Mouse (Mus musculus) urinary bladder, postnatal 36 days (tissue): ENCODE measurements around the gene Gm364.
A peak's percentile ranks its signal among the peaks of the same experiment; 100 is the strongest.

Source experiments
- DNase-seq, 2 experiments: peaks; one replicate each; pipeline ENCODE4 v3.0.0; 2022; ENCODE audit warnings: low spot score in 2 of 2, mixed read lengths in 1 of 2

Gm364 gene

DNA sequence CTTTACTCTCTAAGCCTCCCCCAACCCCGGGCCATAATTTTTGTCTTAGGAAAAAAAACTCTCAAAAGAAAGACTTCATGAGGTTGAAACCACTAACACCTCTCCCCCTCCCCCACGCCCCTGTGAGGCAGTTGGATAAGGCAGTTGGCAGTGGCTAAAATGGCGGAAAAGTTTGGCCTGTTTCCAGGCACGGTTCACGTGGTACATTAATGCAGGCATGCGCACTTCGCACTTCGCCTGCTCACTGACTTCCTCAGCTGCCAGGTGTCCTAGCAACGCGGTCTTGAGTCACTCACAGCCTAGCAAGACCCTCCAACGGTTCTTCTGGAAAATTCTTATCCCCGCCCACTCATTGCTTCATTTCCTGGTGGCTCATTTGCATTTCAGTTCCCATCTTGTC, at the start of gene Gm364:
Gm364 (plus strand) TSS at position 386 of the 400 bp plus-strand sequence.
- no peak for DNase-seq

DNA sequence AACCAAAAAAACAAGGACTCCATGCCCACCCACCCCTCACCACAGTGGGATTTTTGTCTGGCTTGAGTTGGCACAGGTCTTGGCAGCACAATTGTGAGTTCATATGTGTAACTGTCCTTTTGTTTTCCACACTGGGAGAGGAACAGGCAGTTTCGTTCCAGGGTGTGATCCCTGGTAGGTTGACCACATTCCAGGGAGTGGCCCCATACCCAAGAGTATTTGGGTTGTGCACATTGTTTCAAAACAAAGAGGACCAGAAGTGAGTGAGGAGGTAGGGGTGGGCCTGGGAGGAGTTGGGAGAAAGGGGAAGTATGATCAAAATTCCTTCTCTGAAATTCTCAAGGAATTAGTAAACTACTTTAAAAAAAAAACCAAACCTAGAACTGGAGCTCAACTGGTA, 49.6 kb upstream of the Gm364 start:
- no peak for DNase-seq

GRCm38 (mm10) chrX:57364891-57365569, 43.9 kb upstream of the Gm364 start:
- no peak for DNase-seq

- no peak for DNase-seq
Observed at GRCm38 (mm10) chrX:57372965-57373364, 36.0 kb upstream of the Gm364 start.

- no peak for DNase-seq
Observed at GRCm38 (mm10) chrX:57373543-57373942, 35.4 kb upstream of the Gm364 start.

DNA sequence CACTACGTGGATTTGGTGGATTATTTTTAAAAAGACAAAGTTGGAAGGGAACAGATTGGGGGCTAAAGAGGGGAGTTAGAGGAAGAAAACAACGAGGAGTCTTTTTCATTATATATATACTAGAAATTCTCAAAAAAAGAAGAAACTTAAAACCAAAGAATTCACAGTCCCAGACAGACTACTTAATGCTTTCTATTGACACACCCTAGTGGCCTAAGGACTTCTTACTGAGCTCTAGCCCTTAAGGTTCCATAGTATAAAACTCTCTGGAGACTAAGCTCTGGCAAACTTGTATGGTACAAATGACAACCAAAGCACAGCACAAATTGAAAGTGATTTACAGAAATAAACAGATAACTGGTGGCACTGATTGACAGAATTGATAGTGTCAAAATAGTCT, 34.9 kb upstream of the Gm364 start:
- DNase-seq = no peak

DNA sequence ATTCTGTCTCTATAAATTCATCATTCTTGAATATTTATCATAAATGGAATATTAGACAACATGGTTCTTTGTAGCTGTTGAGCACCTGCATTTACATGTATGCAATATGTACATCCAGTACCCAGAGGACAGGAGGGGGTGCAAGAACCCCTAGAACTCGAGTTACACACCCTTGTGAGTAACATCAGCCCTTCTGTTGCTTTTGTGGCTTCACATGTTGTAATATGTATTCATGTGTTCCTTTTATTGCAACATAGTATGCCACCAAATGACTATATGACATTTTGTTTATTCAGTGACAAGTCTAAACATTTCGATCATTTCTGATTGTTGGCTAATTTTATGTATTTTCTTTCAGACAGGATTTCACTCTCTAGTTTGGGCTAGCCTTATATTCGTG, 31.9 kb upstream of the Gm364 start:
- DNase-seq = no peak

- DNase-seq = no peak
Observed at GRCm38 (mm10) chrX:57378579-57378978, 30.4 kb upstream of the Gm364 start.

- DNase-seq = no peak
Observed at GRCm38 (mm10) chrX:57380915-57381314, 28.0 kb upstream of the Gm364 start.

DNA sequence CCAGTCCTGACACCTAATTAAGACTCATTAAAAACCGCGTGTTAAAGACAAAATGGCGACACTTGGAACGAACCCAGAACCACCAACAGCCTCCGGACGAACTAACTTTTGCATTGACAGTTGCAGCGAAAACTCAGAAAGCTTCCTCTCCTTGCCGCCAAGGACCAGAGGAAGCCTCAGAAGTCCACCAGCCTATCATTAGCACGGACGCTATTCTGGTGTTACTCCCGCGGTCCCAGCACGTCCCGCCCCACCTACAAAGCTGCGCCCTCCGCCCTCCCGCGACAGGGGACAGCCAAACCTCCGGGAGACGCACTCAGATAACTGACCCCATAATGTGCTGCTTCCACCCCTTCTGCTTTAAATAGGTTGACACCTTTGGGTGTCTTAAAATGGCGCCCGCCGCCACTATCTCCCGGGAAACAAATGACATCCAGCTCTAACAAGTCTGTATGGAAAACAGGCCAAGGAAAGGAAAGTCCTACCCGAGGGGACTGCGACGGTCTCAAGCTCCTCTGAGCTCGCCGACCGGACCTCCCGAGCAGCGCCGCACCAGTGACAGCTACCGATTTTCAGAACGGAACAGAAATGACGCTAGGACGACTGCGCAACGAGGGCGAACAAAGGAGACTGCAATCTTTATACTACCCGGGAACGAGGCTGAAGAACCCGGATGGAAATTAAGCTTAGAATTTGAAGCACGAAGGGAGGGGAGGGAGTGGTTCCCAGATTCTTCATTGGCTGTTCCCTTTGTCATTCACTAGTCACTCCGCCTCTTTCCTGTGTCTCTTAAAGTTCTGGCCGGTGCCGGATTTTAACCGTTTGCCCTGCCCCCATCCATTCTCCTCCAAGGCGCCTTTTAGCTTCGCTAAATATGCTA, 16.3 kb upstream of the Gm364 start, which contains the start of gene Rbmx:
Rbmx (minus strand) TSS at position 670 of the 880 bp plus-strand sequence.
- peak; percentile 77 to 78 for DNase-seq

- no peak for DNase-seq
Observed at GRCm38 (mm10) chrX:57393412-57393811, 15.5 kb upstream of the Gm364 start.

- no peak for DNase-seq
Observed at GRCm38 (mm10) chrX:57401388-57401787, 7.6 kb upstream of the Gm364 start.

GRCm38 (mm10) chrX:57403651-57404050, 5.3 kb upstream of the Gm364 start:
- DNase-seq = no peak

DNA sequence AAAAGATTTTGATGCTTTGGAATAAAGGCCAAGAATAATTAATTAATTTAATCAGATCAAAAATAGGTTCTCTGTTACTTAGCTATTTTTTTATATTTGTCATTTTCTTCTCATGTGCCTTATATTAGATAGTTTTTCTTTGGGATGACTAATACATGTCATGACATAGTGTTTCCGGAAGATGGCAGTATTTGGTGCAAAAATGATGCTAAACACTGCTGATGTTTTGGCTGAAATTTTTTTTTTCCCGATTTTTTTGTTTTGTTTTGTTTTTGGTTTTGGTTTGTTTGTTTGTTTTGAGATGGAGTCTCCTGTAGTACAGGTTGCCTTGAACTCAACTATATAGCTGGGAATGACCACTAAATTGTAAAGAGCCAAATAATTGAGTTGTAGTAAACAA, 22.7 kb downstream of the Gm364 start:
- no peak for DNase-seq

DNA sequence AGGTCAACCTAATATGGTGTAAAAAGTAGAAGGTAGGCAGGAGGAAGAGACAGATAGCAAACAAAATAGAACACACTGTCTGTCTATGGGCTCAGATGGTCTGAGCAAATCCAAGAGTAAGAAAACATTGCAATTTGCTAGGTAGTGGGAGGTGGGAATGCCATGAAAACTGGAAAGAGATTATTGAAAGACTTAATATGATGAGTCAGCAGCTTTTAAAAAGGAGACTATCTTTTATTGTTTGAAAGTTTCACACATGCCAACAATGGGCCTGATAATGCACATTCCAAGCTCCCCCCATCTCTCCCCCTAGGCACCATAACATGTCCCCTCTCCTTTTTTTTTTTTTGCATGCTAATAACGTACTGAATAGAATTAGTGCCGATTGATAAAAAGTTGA, 24.9 kb downstream of the Gm364 start:
- DNase-seq = no peak

DNA sequence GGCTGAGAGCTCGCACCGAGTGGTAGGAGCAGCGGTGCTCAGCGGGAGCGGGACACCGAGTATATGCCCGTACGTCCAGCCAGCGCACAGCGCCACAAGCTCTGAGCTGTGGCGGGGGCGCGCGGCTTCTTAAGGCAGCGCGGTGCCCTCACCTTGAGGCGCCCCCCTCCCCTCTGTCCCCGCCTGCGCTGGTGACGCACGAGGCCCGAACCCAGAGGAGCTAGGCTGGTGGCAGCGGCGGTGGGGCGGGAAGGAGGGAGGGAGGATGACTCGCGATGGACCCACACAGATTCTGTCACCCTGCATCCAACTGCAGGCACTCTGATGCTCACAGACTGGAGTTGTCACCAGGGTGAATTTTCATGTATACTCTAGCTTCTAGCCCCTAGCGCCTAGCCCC, 94.7 kb downstream of the Gm364 start, which contains the start of gene Gpr101:
Gpr101 (minus strand) TSS at position 124 of the 400 bp plus-strand sequence.
- no peak for DNase-seq

GRCm38 (mm10) chrX:57506247-57506646, 97.3 kb downstream of the Gm364 start:
- no peak for DNase-seq

- no peak for DNase-seq
Observed at GRCm38 (mm10) chrX:57521117-57522095, 112.5 kb downstream of the Gm364 start.
